Mouse (Mus musculus): Measurements from ENCODE around the gene C2cd4c. TPM values are rescaled to one million over a fixed set of nuclear protein-coding genes. Genes with fewer than 3 reads are reported as not detected.

The C2cd4c gene
- polyA plus RNA-seq, 1 experiment from 2014 or later: 0.06 TPM

DNA sequence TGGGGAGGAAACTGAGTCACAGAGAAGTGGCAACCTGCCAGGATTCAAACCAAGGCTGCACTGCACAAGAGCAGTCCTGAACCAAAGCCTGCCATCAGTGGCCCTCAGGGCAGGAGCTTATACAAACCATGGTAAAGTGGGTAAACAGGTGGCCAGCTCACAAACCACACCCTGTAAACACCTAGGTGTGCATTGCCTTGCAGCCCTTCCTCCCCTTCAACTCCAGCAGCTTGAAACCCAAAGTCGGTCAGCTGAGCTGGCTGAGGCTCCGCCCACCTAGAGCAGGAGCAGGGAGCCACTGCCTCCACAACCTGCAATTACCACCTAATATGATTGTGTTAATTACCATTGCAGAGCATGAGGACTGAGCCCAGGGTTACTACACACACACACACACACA is 5.9 kb downstream of the C2cd4c start:
- Histone ChIP-seq H3K9me3 (no peaks in the 10 kb centered on the region), H3K4me3 (replicated peaks) (no peak overlapping the region), H3K9ac (no peak overlapping the region), H3K27me3 (replicated peaks) (peaks cover 15% of the 10 kb centered on the region), H3K4me1 (replicated peaks) (peaks cover 15% of the 10 kb centered on the region), H3K4me2 (replicated peaks) (no peak overlapping the region), H3K36me3 (no peaks in the 10 kb centered on the region), H3K27ac (no peak overlapping the region)
- 33% methylated on average over 2 of the region's 2 CpGs for WGBS
- peak; percentile 32 for ATAC-seq

DNA sequence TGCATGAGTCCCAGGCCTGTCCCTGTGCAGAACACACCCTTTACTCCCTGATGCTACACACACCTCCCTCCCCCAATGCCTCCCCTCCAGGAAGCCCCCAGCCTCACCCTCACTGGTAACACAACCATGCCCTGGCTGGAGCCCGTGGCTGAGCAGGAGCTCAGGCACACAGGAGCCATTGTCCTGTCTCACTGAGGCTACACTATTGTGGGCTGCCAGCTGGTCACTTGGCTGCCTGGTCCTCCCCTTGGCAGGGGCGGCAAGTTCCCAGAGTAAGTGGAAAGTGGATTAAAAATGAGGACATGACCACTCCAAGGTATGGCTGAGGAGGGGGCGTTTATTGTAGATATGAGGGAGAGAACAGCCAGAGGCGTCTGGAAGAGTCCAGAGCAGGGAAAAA is 7.3 kb downstream of the C2cd4c start:
- H3K4me1 ChIP-seq (replicated peaks): 0 out of 2 replicates have a peak, but pooled peaks cover 3% of the 10 kb centered on the region
- no peaks in the 10 kb centered on the region for H3K9me3 ChIP-seq
- no peak overlapping the region for H3K4me2 ChIP-seq (replicated peaks)
- no peak overlapping the region for H3K27ac ChIP-seq
- H3K27me3 ChIP-seq (replicated peaks): 0 out of 2 replicates have a peak, but pooled peaks cover 3% of the 10 kb centered on the region
- H3K9ac ChIP-seq: no peak overlapping the region
- WGBS: 80% methylated on average over 4 of the region's 4 CpGs
- no peaks in the 10 kb centered on the region for H3K36me3 ChIP-seq
- ATAC-seq: no peak
- no peak overlapping the region for H3K4me3 ChIP-seq (replicated peaks)

DNA sequence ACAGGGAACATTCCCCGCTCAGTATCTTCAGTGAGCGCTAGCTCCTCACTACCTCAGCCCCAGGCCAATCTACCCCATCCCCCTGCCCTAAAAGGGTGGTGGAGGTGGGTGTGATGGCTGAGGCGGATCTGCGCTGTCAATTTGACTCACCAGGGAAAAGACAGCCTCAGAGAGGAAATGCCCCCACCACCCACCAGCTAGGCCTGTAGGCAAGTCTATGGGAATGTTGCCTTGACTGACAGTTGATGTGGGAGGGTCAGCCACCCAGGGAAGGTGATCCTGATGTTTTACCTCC is 15.9 kb downstream of the C2cd4c start:
- 72% methylated on average over 4 of the region's 4 CpGs for WGBS
- Histone ChIP-seq H3K9ac (no peak overlapping the region), H3K4me1 (replicated peaks) (no peaks in the 10 kb centered on the region), H3K9me3 (no peaks in the 10 kb centered on the region), H3K27ac (no peak overlapping the region), H3K36me3 (no peaks in the 10 kb centered on the region), H3K4me3 (replicated peaks) (no peak overlapping the region), H3K4me2 (replicated peaks) (no peak overlapping the region), H3K27me3 (replicated peaks) (peaks cover 5% of the 10 kb centered on the region; the same call in 1 of the 2 replicates)
- ATAC-seq: no peak

DNA sequence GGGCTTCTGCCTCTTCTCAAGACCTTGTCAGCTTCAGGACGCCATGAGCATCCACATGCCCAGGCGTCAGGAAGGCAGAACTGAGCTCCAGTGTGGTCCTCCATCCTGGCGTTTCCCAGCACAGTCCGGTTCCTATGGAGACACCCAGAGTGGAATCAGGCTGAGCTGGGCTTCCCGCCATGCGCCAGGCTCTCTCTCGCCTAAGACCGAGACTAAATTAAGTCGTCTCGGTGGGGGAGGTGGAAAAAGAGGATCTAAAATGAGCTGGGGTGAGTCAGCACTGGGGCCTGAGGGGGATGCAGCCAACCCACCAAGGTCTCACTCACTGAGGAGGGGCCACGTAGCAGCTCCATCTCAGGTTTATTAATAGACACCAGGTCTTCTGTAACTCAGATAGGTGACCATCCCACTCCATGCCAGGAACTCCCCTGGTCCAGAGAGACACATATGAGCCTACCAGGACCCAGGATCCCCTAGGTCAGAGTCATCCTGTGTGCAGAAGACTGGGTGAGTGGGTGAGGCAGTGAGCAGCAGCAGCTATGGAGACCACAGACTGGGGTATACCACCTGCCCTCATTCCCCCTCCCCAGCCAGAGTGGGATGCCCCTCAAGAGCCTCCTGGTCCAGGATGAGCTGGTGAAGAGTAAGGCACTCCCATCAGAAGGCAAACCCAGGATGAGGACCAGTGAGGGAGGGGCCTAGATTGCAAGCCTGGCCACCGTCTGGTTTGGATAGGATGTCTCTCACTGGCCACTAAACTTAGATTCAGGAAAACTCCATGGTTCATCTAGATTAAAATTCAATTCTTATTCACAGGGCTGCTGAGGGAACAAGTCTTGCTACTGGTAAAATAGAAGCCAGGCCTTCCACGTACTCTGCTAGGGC is 16.5 kb downstream of the C2cd4c start:
- H3K36me3 ChIP-seq: no peaks in the 10 kb centered on the region
- no peak overlapping the region for H3K4me3 ChIP-seq (replicated peaks)
- H3K9me3 ChIP-seq: no peaks in the 10 kb centered on the region
- ATAC-seq: no peak
- WGBS: 42% methylated on average over 13 of the region's 13 CpGs
- H3K27ac ChIP-seq: no peak overlapping the region
- no peak overlapping the region for H3K9ac ChIP-seq
- no peaks in the 10 kb centered on the region for H3K4me1 ChIP-seq (replicated peaks)
- peaks cover 5% of the 10 kb centered on the region; the same call in 1 of the 2 replicates for H3K27me3 ChIP-seq (replicated peaks)
- no peak overlapping the region for H3K4me2 ChIP-seq (replicated peaks)

DNA sequence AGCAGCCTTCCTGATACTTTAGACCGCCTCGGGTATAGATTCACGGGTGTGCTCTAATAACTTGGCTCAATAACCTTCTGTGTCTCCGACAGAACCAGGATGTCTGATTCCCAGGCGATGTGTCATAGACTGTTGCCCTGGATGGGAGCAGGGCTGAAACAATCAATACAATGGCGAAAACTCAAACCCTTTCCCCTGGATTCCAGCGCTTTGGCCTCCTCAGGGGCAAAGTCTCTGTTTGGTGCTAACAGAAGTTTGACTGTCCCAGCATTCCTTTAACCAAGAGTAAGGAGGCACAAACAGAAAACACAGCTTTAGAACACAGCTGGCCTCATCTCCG is 18.3 kb downstream of the C2cd4c start:
- ATAC-seq: no peak
- no peak overlapping the region for H3K4me3 ChIP-seq (replicated peaks)
- peaks cover 5% of the 10 kb centered on the region; the same call in 1 of the 2 replicates for H3K27me3 ChIP-seq (replicated peaks)
- no peak overlapping the region for H3K9ac ChIP-seq
- H3K36me3 ChIP-seq: no peaks in the 10 kb centered on the region
- 53% methylated on average over 8 of the region's 8 CpGs for WGBS
- no peak overlapping the region for H3K27ac ChIP-seq
- H3K4me2 ChIP-seq (replicated peaks): no peak overlapping the region
- no peaks in the 10 kb centered on the region for H3K4me1 ChIP-seq (replicated peaks)
- H3K9me3 ChIP-seq: no peaks in the 10 kb centered on the region

DNA sequence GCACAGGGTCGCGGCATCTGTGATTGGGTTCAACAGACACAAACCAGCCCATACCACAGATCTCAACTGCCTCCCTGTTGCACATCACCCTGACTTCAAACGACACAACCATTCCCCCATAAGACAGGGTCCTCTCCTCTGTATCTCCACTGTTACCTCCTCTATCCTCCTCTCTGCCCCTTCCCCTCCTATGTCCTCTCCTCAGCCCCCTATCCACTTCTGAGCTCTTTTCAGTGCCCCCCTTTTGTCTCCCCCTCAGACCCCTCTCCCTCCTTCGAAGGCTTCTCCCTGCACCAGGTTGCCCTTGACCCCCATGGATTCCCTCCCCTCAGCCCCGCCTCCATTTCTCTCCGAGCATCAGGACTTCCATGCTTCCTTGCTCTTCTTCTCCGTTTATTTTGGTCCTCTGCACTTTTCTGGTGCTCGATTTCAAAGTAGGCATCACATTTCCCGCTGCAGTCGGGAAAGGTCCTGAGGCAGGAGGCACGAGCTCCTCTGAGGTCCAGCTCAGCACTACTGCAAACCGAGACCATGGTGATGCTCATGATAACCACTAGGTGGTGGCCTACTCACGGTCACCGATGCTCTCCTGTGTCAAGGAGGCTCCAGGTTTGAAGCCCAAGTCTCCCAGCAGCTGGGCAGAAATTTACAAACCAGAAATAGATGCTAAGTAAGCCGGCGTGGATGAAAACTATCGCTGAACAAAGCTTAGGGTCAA is 18.8 kb downstream of the C2cd4c start:
- Histone ChIP-seq H3K4me2 (replicated peaks) (no peak overlapping the region), H3K9ac (no peak overlapping the region), H3K4me1 (replicated peaks) (no peaks in the 10 kb centered on the region), H3K36me3 (no peaks in the 10 kb centered on the region), H3K27me3 (replicated peaks) (peaks cover 5% of the 10 kb centered on the region; the same call in 1 of the 2 replicates), H3K9me3 (no peaks in the 10 kb centered on the region), H3K4me3 (replicated peaks) (no peak overlapping the region), H3K27ac (no peak overlapping the region)
- peak; percentile 92; the same call in 1 of the 2 replicates for ATAC-seq
- 18% methylated on average over 17 of the region's 17 CpGs for WGBS

DNA sequence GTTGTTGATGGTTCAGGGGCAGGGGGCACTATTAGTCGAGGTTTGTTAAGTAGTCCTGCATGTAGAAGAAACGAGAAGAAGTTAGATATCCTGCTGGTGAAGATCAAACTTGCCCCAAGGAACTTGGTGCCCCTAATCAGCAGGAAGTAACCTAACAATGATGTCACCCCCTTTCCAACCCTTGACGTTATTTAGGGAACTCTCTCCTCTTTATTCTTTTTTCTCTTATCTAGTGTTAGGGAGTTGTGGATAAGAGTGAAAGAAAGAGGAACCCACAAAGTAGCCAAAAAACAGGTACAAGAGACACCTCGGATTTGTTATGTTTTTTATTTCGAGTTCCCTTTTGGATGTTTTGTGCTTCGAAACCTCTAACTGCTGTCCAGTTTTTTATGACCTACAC is 19.7 kb downstream of the C2cd4c start:
- Histone ChIP-seq H3K27ac (no peak overlapping the region), H3K4me1 (replicated peaks) (no peaks in the 10 kb centered on the region), H3K9me3 (no peaks in the 10 kb centered on the region), H3K36me3 (no peaks in the 10 kb centered on the region), H3K4me2 (replicated peaks) (no peak overlapping the region), H3K4me3 (replicated peaks) (no peak overlapping the region), H3K27me3 (replicated peaks) (peaks cover 5% of the 10 kb centered on the region; the same call in 1 of the 2 replicates), H3K9ac (no peak overlapping the region)
- 49% methylated on average over 6 of the region's 6 CpGs for WGBS
- no peak for ATAC-seq

DNA sequence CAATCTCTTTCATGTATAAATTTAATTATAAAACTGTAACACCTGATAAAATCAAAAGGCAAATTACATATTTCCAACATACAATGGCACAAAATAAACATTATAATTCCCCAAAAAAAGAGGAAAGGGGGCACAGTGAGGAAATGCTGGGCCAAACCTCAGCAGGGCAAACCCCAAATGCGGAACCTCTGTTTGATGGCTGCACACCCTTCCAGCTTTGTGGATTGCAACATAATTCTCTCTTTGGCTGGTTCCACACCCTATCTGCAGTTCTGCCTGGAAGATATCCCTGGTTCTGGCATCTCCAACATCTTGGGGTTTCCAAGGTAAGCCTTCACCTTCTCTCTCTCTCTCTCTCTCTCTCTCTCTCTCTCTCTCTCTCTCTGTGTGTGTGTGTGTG is 23.1 kb downstream of the C2cd4c start:
- H3K27ac ChIP-seq: no peak overlapping the region
- no peaks in the 10 kb centered on the region for H3K4me1 ChIP-seq (replicated peaks)
- no peak overlapping the region for H3K9ac ChIP-seq
- WGBS: 93% methylated on average over 1 of the region's 1 CpGs
- ATAC-seq: no peak
- no peaks in the 10 kb centered on the region for H3K36me3 ChIP-seq
- H3K9me3 ChIP-seq: no peaks in the 10 kb centered on the region
- no peak overlapping the region for H3K4me2 ChIP-seq (replicated peaks)
- H3K4me3 ChIP-seq (replicated peaks): no peak overlapping the region
- H3K27me3 ChIP-seq (replicated peaks): peaks cover 5% of the 10 kb centered on the region; the same call in 1 of the 2 replicates

DNA sequence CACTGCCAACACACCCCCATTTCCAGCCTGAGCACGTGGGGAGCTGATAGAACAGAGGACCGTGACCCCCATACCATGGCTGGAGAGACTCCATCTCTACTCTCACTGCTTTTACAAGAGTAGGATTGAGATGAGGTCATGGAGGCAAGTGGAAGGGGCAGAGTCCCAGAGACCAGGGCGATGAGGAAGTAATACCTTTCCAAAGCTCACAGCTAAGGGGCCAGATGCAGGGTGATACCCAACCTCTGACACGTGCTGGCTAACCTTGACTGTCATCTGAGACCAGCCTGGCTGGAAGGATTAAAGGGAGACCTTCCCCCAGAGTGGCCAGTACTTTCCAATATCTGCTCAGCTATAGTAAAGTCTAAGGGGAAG is 26.1 kb downstream of the C2cd4c start:
- WGBS: 63% methylated on average over 4 of the region's 4 CpGs
- peak; percentile 76 for ATAC-seq
- Histone ChIP-seq H3K4me2 (replicated peaks) (no peak overlapping the region), H3K36me3 (no peaks in the 10 kb centered on the region), H3K27ac (no peak overlapping the region), H3K4me1 (replicated peaks) (no peaks in the 10 kb centered on the region), H3K27me3 (replicated peaks) (no peaks in the 10 kb centered on the region), H3K4me3 (replicated peaks) (no peak overlapping the region), H3K9ac (no peak overlapping the region), H3K9me3 (no peaks in the 10 kb centered on the region)

DNA sequence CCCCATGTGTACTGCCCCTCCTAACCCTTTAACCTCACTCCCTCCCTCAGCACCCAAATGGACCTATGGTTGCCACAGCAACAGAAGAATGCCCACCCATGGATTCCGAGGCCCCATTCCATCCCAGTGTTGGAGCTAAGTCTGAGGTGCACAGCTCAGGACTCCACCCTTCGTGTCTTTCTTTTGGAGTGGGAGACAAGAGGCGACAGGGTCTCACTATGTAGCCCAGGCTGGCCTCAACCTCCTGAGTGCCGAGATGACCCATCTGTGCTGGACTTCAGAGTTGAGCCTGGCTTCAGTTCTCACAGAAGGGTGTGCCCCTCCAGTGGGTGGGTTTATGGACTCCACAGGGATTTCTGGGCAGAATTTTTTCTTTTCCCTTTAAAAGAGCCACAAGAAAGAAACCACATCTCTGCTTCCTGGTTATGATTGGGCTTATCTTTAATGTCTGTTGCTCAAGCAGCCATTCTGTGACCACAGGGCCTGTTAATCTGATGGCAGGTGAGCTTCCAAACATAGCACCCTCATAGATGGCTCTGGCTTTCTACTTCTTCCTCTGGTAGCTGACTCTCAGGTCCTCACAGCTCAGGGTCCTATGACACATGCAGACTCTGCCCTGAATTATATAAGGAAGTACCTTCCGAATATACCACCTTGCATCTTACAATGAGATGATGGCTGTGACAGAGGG is 26.6 kb downstream of the C2cd4c start, which contains the start of gene Theg:
Gene Theg, minus strand, starts transcription at position 271 of the 691 bp plus-strand sequence.
- no peaks in the 10 kb centered on the region for H3K36me3 ChIP-seq

DNA sequence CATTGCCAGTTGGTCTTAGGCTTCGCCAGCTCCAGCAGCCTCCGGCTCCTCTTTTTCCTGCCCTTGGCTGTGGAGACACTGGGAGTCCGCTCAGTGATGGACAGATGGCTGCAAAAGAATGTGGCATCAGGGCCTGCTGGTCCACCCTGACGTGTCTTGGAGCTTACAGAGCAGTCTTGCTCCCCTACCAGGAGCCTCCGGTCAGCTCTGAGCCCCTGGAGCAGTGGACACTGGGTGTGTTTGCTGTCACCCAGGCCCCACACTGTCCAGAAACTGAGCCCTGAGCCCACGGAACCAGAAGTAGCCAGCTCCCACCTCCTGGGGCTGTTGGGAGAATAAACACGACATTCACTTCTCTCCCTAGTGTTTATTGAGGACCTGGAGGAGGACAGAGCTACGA is 27.6 kb downstream of the C2cd4c start:
- no peak overlapping the region for H3K27ac ChIP-seq
- WGBS: 61% methylated on average over 8 of the region's 8 CpGs
- no peaks in the 10 kb centered on the region for H3K4me1 ChIP-seq (replicated peaks)
- no peak overlapping the region for H3K4me2 ChIP-seq (replicated peaks)
- H3K9ac ChIP-seq: no peak overlapping the region
- H3K27me3 ChIP-seq (replicated peaks): no peaks in the 10 kb centered on the region
- H3K4me3 ChIP-seq (replicated peaks): no peak overlapping the region
- H3K36me3 ChIP-seq: no peaks in the 10 kb centered on the region
- no peaks in the 10 kb centered on the region for H3K9me3 ChIP-seq
- ATAC-seq: no peak

More for the DNA sequence above, 26.6 kb downstream of the C2cd4c start, which contains the start of gene Theg:
- no peak within 1 kb of the TSS for H3K4me3 ChIP-seq (replicated peaks)
- no peak within 1 kb of the TSS for H3K9ac ChIP-seq
- WGBS: 83% methylated on average over 5 of the region's 5 CpGs
- no peaks in the 10 kb centered on the region for H3K4me1 ChIP-seq (replicated peaks)
- H3K4me2 ChIP-seq (replicated peaks): no peak within 1 kb of the TSS
- H3K27ac ChIP-seq: no peak within 1 kb of the TSS
- H3K27me3 ChIP-seq (replicated peaks): no peaks in the 10 kb centered on the region
- no peaks in the 10 kb centered on the region for H3K9me3 ChIP-seq
- ATAC-seq: peak; percentile 50

DNA sequence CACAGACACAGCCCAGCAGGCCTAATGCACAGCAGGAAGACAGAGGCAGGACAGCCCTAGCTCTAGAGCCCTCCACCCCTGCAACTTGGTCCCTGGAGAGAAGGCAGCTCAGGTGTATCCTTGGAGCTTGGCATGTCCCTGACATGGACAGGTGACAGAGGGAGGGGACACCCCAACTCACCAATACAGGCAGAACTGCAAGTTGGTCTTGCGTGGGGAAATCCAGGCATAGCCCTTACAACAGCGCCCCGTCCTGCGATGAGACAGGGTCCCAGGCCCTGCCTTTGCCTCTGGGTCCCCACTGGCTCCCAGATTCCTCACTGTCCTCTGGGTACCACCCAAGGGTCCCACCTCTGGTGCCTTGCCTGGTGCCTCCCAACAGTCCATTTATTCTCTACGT is 28.1 kb downstream of the C2cd4c start:
- no peaks in the 10 kb centered on the region for H3K4me1 ChIP-seq (replicated peaks)
- WGBS: 96% methylated on average over 5 of the region's 5 CpGs
- no peak overlapping the region for H3K9ac ChIP-seq
- H3K9me3 ChIP-seq: no peaks in the 10 kb centered on the region
- no peaks in the 10 kb centered on the region for H3K27me3 ChIP-seq (replicated peaks)
- no peaks in the 10 kb centered on the region for H3K36me3 ChIP-seq
- no peak overlapping the region for H3K4me2 ChIP-seq (replicated peaks)
- H3K4me3 ChIP-seq (replicated peaks): no peak overlapping the region
- no peak overlapping the region for H3K27ac ChIP-seq
- ATAC-seq: no peak
